Mouse (Mus musculus) limb, embryonic 11.5 days (tissue): ENCODE data around the gene Cyp24a1. TPM values are rescaled to one million over a fixed set of nuclear protein-coding genes. Genes with fewer than 3 reads are reported as not detected.
A peak's percentile ranks its signal among the peaks of the same experiment; 100 is the strongest.

Experiments used
- ATAC-seq: fragments of 200-750 bp; cut with Nextera tagmentation; 2 replicates; pipeline ENCODE4 v1.8.0; 2017; ENCODE audit warnings: low read depth; ENCODE audit not compliant: insufficient number of reproducible peaks, low FRiP score, low TSS enrichment
- DNase-seq: peaks from one replicate; pipeline ENCODE4 v3.0.0-alpha.2; 2015; ENCODE audit warnings: low spot score
- H3K27ac ChIP-seq: fragments of 300-500 bp; sonication (generic); replicated peaks from 2 replicates; pipeline ENCODE4 v1.5.1; 2014; ENCODE audit warnings: low read depth, mild to moderate bottlenecking, low read length
- H3K27me3 ChIP-seq: fragments of 300-500 bp; sonication (generic); 2 replicates; pipeline ENCODE4 v1.6.1; 2014; ENCODE audit warnings: mild to moderate bottlenecking, low read length, mixed read lengths; ENCODE audit not compliant: control insufficient read depth, insufficient read depth
- H3K36me3 ChIP-seq: fragments of 300-500 bp; sonication (generic); 2 replicates; pipeline ENCODE4 v1.6.1; 2014; ENCODE audit warnings: mild to moderate bottlenecking, low read length, moderate library complexity, mixed read lengths; ENCODE audit not compliant: control insufficient read depth, insufficient read depth
- H3K4me1 ChIP-seq: fragments of 300-500 bp; sonication (generic); 2 replicates; pipeline ENCODE4 v1.6.1; 2014; ENCODE audit warnings: low read length, mixed read lengths; ENCODE audit not compliant: control insufficient read depth, insufficient read depth
- H3K4me2 ChIP-seq: fragments of 300-500 bp; sonication (generic); 2 replicates; pipeline ENCODE4 v1.6.1; 2014; ENCODE audit warnings: low read depth, mild to moderate bottlenecking, moderate library complexity; ENCODE audit not compliant: severe bottlenecking
- H3K4me3 ChIP-seq: fragments of 300-500 bp; sonication (generic); 2 replicates; pipeline ENCODE4 v1.5.1; 2014; ENCODE audit warnings: low read depth, low read length
- H3K9ac ChIP-seq: fragments of 300-500 bp; sonication (generic); 2 replicates; pipeline ENCODE4 v1.6.1; 2014; ENCODE audit warnings: mild to moderate bottlenecking, low read length
- H3K9me3 ChIP-seq: fragments of 300-500 bp; sonication (generic); 2 replicates; pipeline ENCODE4 v1.6.1; 2016; ENCODE audit warnings: low read length; ENCODE audit not compliant: control insufficient read depth
- WGBS: fragments of 180-500 bp; shearing (Covaris S2); extraction: QIAGEN DNeasy Blood & Tissue Kit; methylation state at CpG from one replicate; pipeline ENCODE4 v1.1.7; 2014; 5-methylcytosine and 5-hydroxymethylcytosine counted together
- polyA plus RNA-seq: library from polyadenylated mRNA; unstranded; fragments of >200 nt; fragmentation: Nextera tagmentation; extraction: Ambion mirVana; gene quantifications from 2 replicates; pipeline ENCODE4 v1.2.1, GENCODE M21; 2014

Gene Cyp24a1
- polyA plus RNA-seq, 1 experiment from 2014 or later: not detected

DNA sequence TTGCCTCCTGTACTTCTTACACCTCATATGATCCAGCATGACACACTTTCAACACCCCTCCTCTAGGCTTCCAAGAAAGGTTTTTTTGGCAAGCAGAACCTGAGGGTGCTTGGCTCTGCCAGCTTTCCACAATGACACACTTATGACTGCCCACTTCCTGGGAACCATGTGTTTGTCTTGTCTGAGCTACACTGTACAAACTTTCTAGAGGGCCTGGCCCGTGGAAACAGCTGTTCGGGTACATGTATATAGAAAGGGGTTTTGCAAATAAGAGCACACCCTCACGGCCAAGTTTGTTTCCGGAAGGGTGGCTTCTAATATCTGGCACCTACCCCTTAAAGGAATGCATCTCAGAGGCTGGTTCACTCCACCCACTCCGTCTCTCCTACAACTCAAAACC, 51.1 kb downstream of the Cyp24a1 start:
- Histone ChIP-seq H3K27ac (no peak overlapping the region), H3K9ac (no peak overlapping the region), H3K4me3 (no peak overlapping the region), H3K9me3 (no peaks in the 10 kb centered on the region), H3K4me2 (no peak overlapping the region), H3K4me1 (no peaks in the 10 kb centered on the region), H3K27me3 (no peaks in the 10 kb centered on the region), H3K36me3 (no peaks in the 10 kb centered on the region)
- DNase-seq (no peak), ATAC-seq (no peak)
- WGBS: 85% methylated on average over 5 of the region's 5 CpGs

DNA sequence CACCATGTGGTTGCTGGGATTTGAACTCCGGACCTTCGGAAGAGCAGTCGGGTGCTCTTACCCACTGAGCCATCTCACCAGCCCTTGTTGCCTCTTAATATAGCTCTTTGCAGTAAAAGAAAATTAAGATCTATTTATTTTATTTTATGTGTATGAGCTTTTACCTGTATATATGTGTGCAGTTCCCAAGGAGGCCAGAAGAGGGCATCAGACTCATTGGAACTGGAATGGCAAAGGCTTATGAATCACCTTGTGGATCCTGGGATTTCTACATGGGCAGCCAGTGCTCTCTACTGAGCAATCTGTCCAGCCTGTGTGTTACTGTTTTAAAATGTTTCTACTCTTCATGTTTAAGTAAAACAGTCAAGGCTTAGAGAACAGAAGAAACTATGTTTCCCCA, 54.4 kb downstream of the Cyp24a1 start:
- no peak for ATAC-seq
- 0 out of 2 replicates have a peak, but pooled peaks cover 2% of the 10 kb centered on the region for H3K27me3 ChIP-seq
- DNase-seq: peak; percentile 54

DNA sequence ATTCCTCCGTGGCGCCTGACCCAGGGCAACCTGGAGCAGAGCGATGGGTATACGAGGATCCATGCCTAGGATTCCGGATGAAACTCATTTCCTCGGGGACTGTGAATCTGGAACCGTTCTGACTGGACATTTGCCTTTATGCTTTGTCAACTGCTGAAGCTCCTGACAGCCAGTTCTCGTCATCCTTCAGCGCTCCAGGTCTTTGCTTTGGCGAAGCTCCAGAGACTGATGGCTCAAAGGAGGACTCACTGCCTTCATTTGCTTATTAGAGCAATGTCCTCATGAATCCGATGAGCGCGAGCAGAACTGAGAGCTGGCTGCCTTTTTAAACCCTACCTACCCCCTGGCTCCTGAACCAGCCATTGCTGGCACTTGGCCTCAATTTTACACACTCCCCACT, 58.2 kb downstream of the Cyp24a1 start:
- ATAC-seq (no peak), DNase-seq (no peak)
- no peak overlapping the region for H3K4me2 ChIP-seq
- no peak overlapping the region for H3K9ac ChIP-seq
- H3K4me1 ChIP-seq: no peaks in the 10 kb centered on the region
- H3K27me3 ChIP-seq: 0 out of 2 replicates have a peak, but pooled peaks cover 2% of the 10 kb centered on the region
- H3K27ac ChIP-seq: no peak overlapping the region
- WGBS: 51% methylated on average over 13 of the region's 13 CpGs
- H3K9me3 ChIP-seq: no peaks in the 10 kb centered on the region
- no peak overlapping the region for H3K4me3 ChIP-seq
- H3K36me3 ChIP-seq: no peaks in the 10 kb centered on the region

More for the DNA sequence above, 54.4 kb downstream of the Cyp24a1 start:
- Histone ChIP-seq H3K4me1 (no peaks in the 10 kb centered on the region), H3K9me3 (no peaks in the 10 kb centered on the region), H3K27ac (no peak overlapping the region), H3K4me2 (no peak overlapping the region), H3K36me3 (no peaks in the 10 kb centered on the region), H3K9ac (no peak overlapping the region), H3K4me3 (no peak overlapping the region)
- 78% methylated on average over 3 of the region's 3 CpGs for WGBS

DNA sequence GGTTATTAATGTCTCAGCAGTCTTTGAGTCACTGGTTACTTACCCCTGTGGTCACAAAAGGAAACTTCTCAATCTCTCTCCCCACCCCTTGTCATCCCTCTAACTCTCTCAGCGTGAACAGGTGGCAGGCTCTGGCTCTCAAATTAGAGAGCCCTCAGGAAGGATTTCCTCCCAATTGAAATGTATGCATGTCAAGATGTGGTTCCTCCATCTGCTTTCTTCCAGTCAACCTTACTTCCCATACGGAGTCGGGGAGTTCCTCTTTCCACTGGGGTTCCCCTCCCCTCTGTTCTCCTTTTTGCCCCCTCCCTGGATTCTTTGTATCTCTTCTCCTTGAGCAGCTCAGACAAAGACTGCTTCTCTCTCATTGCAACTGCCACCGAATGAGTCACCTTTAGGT, 60.7 kb downstream of the Cyp24a1 start:
- ATAC-seq (no peak), DNase-seq (no peak)
- Histone ChIP-seq H3K27ac (no peak overlapping the region), H3K4me1 (no peaks in the 10 kb centered on the region), H3K4me3 (no peak overlapping the region), H3K9ac (no peak overlapping the region), H3K27me3 (0 out of 2 replicates have a peak, but pooled peaks cover 2% of the 10 kb centered on the region), H3K9me3 (no peaks in the 10 kb centered on the region), H3K4me2 (no peak overlapping the region), H3K36me3 (no peaks in the 10 kb centered on the region)
- WGBS: 75% methylated on average over 4 of the region's 4 CpGs

Other genes with a start within 250 kb of the Cyp24a1 start
- gene Bcas1, start 69.3 kb downstream of the Cyp24a1 start, polyA plus RNA-seq: 0.25 and 0.45 TPM in 2 replicates
- gene Pfdn4, start 717 bp downstream of the Cyp24a1 start, polyA plus RNA-seq: 102 and 107 TPM in 2 replicates
- not detected in 2 replicates for gene 4930470P17Rik, start 104.9 kb upstream of the Cyp24a1 start, polyA plus RNA-seq
- gene Dok5, start 234.7 kb upstream of the Cyp24a1 start, polyA plus RNA-seq: 0.95 and 2.0 TPM in 2 replicates